ENCODE assay signal across 25 mouse cellular contexts in genomic region chr9:105719851-105720395, GRCm38 (mm10).
DNase-seq lines count a peak whose midpoint lies in the region; ATAC-seq lines count a peak whose summit lies in the region.
"Had no signal": no experiment of that assay in that cellular context is flagged by ENCODE, and none has a peak within 500 bp of the region (broad histone marks: within the 10 kb centered on the region; RNA-seq: fewer than 3 reads in every experiment).

No protein-coding gene starts in this region.

- 49% methylated on average over 5 of the region's 5 CpGs for WGBS in embryonic facial prominence, embryonic 10.5 days
- 59% methylated on average over 5 of the region's 5 CpGs for whole genome bisulfite sequencing in limb, embryonic 15.5 days

- H3K4me1 ChIP-seq in embryonic facial prominence, embryonic 10.5 days, result peaks cover 24% of the 10 kb centered on the region
- H3K4me1 ChIP-seq in limb, embryonic 15.5 days, result 0 out of 2 replicates have a peak, but pooled peaks cover 2% of the 10 kb centered on the region
- H3K4me1 ChIP-seq: limb, embryonic 13.5 days; midbrain, embryonic 13.5 days; stomach, embryonic 15.5 days had no signal

- no peaks in the 10 kb centered on the region for H3K9me3 ChIP-seq in embryonic facial prominence, embryonic 10.5 days
- no peaks in the 10 kb centered on the region for H3K9me3 ChIP-seq in limb, embryonic 15.5 days
- H3K9me3 ChIP-seq: heart, embryonic 13.5 days; limb, embryonic 13.5 days; midbrain, embryonic 13.5 days; stomach, embryonic 15.5 days had no signal

- H3K27me3 ChIP-seq in embryonic facial prominence, embryonic 10.5 days (replicated peaks; ENCODE audit: low read depth, poor library complexity, severe bottlenecking), result no peaks in the 10 kb centered on the region
- H3K27me3 ChIP-seq in limb, embryonic 15.5 days, result no peaks in the 10 kb centered on the region
- H3K27me3 ChIP-seq: heart, embryonic 13.5 days; limb, embryonic 13.5 days; midbrain, embryonic 13.5 days; stomach, embryonic 15.5 days had no signal

- peak; percentile 62 for DNase-seq in ovary, adult 18-20 months (ENCODE audit: low spot score)
- DNase-seq in ovary, postnatal 10 days (ENCODE audit: low spot score), result no peak
- no peak for DNase-seq in embryonic facial prominence, embryonic 10.5 days (ENCODE audit: low spot score)
- no peak for DNase-seq in natural killer cell, adult 2 months (ENCODE audit: low spot score in 2 of 2)
- no peak for DNase-seq in kidney, postnatal 36 days
- DNase-seq in cerebellum, postnatal 14 days, result no peak
- DNase-seq: B cell, adult 2 months; cerebellum, adult 11-12 months; cerebellum, postnatal 25 days; forebrain, postnatal 0 days; gastrocnemius, postnatal 14 days; heart, adult 2 months; heart, postnatal 4 days; kidney, adult 18-20 months; lung, embryonic 14.5 days; right cerebral cortex, postnatal 4 days; thymus, adult 2 months had no signal

- H3K27ac ChIP-seq in embryonic facial prominence, embryonic 10.5 days (replicated peaks), result peak overlapping the region; percentile 54
- peak overlapping the region; percentile 43 for H3K27ac ChIP-seq in limb, embryonic 15.5 days
- H3K27ac ChIP-seq: heart, adult 2 months; heart, embryonic 13.5 days; hindbrain, embryonic 14.5 days; limb, embryonic 13.5 days; liver, embryonic 14.5 days; midbrain, embryonic 13.5 days; stomach, embryonic 15.5 days had no signal

- no peak for ATAC-seq in limb, embryonic 15.5 days (ENCODE audit: insufficient number of reproducible peaks, low FRiP score, low TSS enrichment, low read depth)
- ATAC-seq: forebrain, postnatal 0 days; inflammation-experienced regulatory T-cells, adult 6 months; midbrain, embryonic 13.5 days had no signal

- no peak overlapping the region for H3K4me2 ChIP-seq in limb, embryonic 15.5 days
- H3K4me2 ChIP-seq: heart, embryonic 13.5 days; hindbrain, embryonic 14.5 days; limb, embryonic 13.5 days; lung, embryonic 14.5 days; midbrain, embryonic 13.5 days; stomach, embryonic 15.5 days had no signal

- H3K9ac ChIP-seq in limb, embryonic 15.5 days, result no peak overlapping the region
- H3K9ac ChIP-seq: forebrain, postnatal 0 days; heart, embryonic 13.5 days; hindbrain, embryonic 14.5 days; limb, embryonic 13.5 days; liver, embryonic 14.5 days; lung, embryonic 14.5 days; midbrain, embryonic 13.5 days; stomach, embryonic 15.5 days had no signal

- H3K36me3 ChIP-seq in embryonic facial prominence, embryonic 10.5 days (replicated peaks), result no peaks in the 10 kb centered on the region
- no peaks in the 10 kb centered on the region for H3K36me3 ChIP-seq in limb, embryonic 15.5 days
- H3K36me3 ChIP-seq: heart, embryonic 13.5 days; limb, embryonic 13.5 days; midbrain, embryonic 13.5 days; stomach, embryonic 15.5 days had no signal

- H3K4me3 ChIP-seq in embryonic facial prominence, embryonic 10.5 days, result no peak overlapping the region
- no peak overlapping the region for H3K4me3 ChIP-seq in limb, embryonic 15.5 days
- H3K4me3 ChIP-seq: heart, adult 2 months; heart, embryonic 13.5 days; limb, embryonic 13.5 days; midbrain, embryonic 13.5 days; stomach, embryonic 15.5 days had no signal
